Mouse (Mus musculus) cerebellum, adult 2 months (tissue): ENCODE measurements at regions not wholly inside any gene's neighbourhood (a gene's known extent, or its start where the extent isn't known, plus 50 kb on each side); places are given as distances from the start of the nearest gene placed in this dataset.

Source experiments
- CTCF ChIP-seq: fragments of 200-500 bp; IDR thresholded peaks from 2 replicates; pipeline ENCODE4 v1.5.1; 2011; ENCODE audit warnings: low read depth, mild to moderate bottlenecking, control low read depth, low read length, moderate library complexity, borderline replicate concordance; ENCODE audit not compliant: insufficient read depth
- POLR2A ChIP-seq: fragments of 200-500 bp; IDR thresholded peaks from 2 replicates; pipeline ENCODE4 v1.6.1; 2011; ENCODE audit warnings: low read length, control low read depth, borderline replicate concordance; ENCODE audit not compliant: insufficient read depth

GRCm38 (mm10) chr9:84472696-84473095 lies 547.8 kb downstream of the Bckdhb start:
- TF ChIP-seq CTCF, result no peak
- TF ChIP-seq POLR2A, result no peak
